Comparison of ENCODE assay signal across 24 mouse cellular contexts in the genomic region with DNA sequence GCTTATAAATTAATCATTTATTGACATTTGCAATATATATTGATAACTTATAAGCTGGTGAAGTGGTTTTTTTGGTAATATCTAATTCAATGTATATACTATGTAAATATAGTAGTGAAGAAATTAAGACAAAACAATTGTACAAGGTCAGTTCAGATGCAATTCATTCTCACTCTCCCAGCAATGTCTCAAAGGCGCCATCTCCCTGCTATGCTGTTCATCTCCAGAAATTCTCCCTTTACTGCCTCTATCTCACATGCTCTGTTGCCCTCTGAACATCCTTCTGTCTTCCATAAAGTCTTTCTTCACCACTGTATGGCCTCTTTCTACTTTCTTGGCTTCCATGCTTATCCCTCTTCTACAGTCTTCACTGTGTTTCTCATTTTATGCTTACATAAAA.
DNase-seq lines count a peak whose midpoint lies in the region; TF ChIP-seq lines count a peak whose summit lies in the region.
"Had no signal": no experiment of that assay in that cellular context is flagged by ENCODE, and none has a peak within 500 bp of the region (broad histone marks: within the 10 kb centered on the region; RNA-seq: fewer than 3 reads in every experiment).

No protein-coding gene starts in this region.

- no peaks in the 10 kb centered on the region for H3K27me3 ChIP-seq in heart, adult 2 months (ENCODE audit: control insufficient read depth, insufficient read depth, low read length)
- H3K27me3 ChIP-seq in heart, embryonic 10.5 days (ENCODE audit: insufficient read depth, poor library complexity, severe bottlenecking), result no peaks in the 10 kb centered on the region
- H3K27me3 ChIP-seq: embryonic facial prominence, embryonic 13.5 days; forebrain, embryonic 12.5 days; forebrain, embryonic 15.5 days; hindbrain, embryonic 15.5 days had no signal

- peak; percentile 35 for TF ChIP-seq CTCF in heart, adult 2 months (IDR thresholded peaks at IDR 0.05)
- TF ChIP-seq CTCF in layer of hippocampus, adult 2 months (conservative IDR thresholded peaks at IDR 0.05), result peak; percentile 45

- WGBS in heart, adult 2 months, result 68% methylated on average over 1 of the region's 1 CpGs
- 84% methylated on average over 1 of the region's 1 CpGs for WGBS in heart, embryonic 10.5 days

- H3K36me3 ChIP-seq in heart, adult 2 months (ENCODE audit: control insufficient read depth, insufficient read depth, low read length), result no peaks in the 10 kb centered on the region
- no peaks in the 10 kb centered on the region for H3K36me3 ChIP-seq in heart, embryonic 10.5 days
- H3K36me3 ChIP-seq: embryonic facial prominence, embryonic 10.5 days; embryonic facial prominence, embryonic 13.5 days; forebrain, embryonic 12.5 days; forebrain, embryonic 15.5 days; hindbrain, embryonic 15.5 days had no signal

- no peak for TF ChIP-seq EP300 in heart, adult 2 months (IDR thresholded peaks at IDR 0.05; ENCODE audit: insufficient read depth, low read depth, low read length)

- intact Hi-C loops in heart, adult 2 months (cut with DNase I), result loop anchor here (10.0 kb wide), 1 partner anchor 726 kb away; no protein-coding TSS in a partner anchor

- TF ChIP-seq POLR2A in heart, adult 2 months (IDR thresholded peaks at IDR 0.05; ENCODE audit: insufficient read depth, low read depth, low read length), result no peak

- H3K4me1 ChIP-seq in heart, adult 2 months (ENCODE audit: control insufficient read depth, insufficient read depth, low read length), result no peaks in the 10 kb centered on the region
- H3K4me1 ChIP-seq in heart, embryonic 10.5 days, result no peaks in the 10 kb centered on the region
- H3K4me1 ChIP-seq: embryonic facial prominence, embryonic 10.5 days; embryonic facial prominence, embryonic 13.5 days; forebrain, embryonic 12.5 days; forebrain, embryonic 15.5 days; hindbrain, embryonic 15.5 days had no signal

- H3K9ac ChIP-seq in heart, adult 2 months (ENCODE audit: low read depth, low read length), result no peak overlapping the region
- H3K9ac ChIP-seq: embryonic facial prominence, embryonic 13.5 days; forebrain, embryonic 12.5 days; forebrain, embryonic 15.5 days; hindbrain, embryonic 15.5 days had no signal

- H3K27ac ChIP-seq in heart, adult 2 months, result no peak overlapping the region
- H3K27ac ChIP-seq in heart, embryonic 10.5 days, result no peak overlapping the region
- H3K27ac ChIP-seq in layer of hippocampus, adult 2 months, result no peak overlapping the region
- H3K27ac ChIP-seq: embryonic facial prominence, embryonic 10.5 days; embryonic facial prominence, embryonic 13.5 days; forebrain, embryonic 12.5 days; forebrain, embryonic 15.5 days; hindbrain, embryonic 15.5 days had no signal

- no peaks in the 10 kb centered on the region for H3K79me2 ChIP-seq in heart, adult 2 months (replicated peaks; ENCODE audit: control insufficient read depth, insufficient read depth, low read length)

- no peak for DNase-seq in heart, adult 2 months
- no peak for DNase-seq in heart, embryonic 10.5 days (ENCODE audit: low spot score)
- DNase-seq in layer of hippocampus, adult 2 months (ENCODE audit: low spot score in 2 of 2), result no peak
- DNase-seq in layer of hippocampus, adult 9-10 months (ENCODE audit: low spot score), result no peak
- DNase-seq in 416B (ENCODE audit: low read depth) (peak; percentile 52), NIH3T3 (ENCODE audit: low read depth) (peak; percentile 5)
- DNase-seq in retina, postnatal 1 day, result no peak
- DNase-seq in cerebellum, postnatal 25 days, result no peak
- DNase-seq: adrenal gland, adult 8-10 months; adrenal gland, postnatal 25 days; cerebellum, adult 11-12 months; cerebellum, adult 8-10 months; cerebellum, postnatal 10 days; gastrocnemius, postnatal 25 days; heart, adult 18-20 months; heart, postnatal 4 days; kidney, adult 18-20 months; kidney, adult 9 months had no signal

- H3K9me3 ChIP-seq in heart, embryonic 10.5 days, result no peaks in the 10 kb centered on the region
- H3K9me3 ChIP-seq: embryonic facial prominence, embryonic 10.5 days; embryonic facial prominence, embryonic 13.5 days; forebrain, embryonic 12.5 days; forebrain, embryonic 15.5 days; hindbrain, embryonic 15.5 days had no signal

- H3K4me3 ChIP-seq in heart, adult 2 months, result no peak overlapping the region
- no peak overlapping the region for H3K4me3 ChIP-seq in heart, embryonic 10.5 days
- H3K4me3 ChIP-seq in layer of hippocampus, adult 2 months, result no peak overlapping the region
- H3K4me3 ChIP-seq: embryonic facial prominence, embryonic 10.5 days; embryonic facial prominence, embryonic 13.5 days; erythroblast, embryonic 14.5 days; forebrain, embryonic 12.5 days; forebrain, embryonic 15.5 days; hindbrain, embryonic 15.5 days had no signal

Comparison
In these comparisons a context has a peak if more than half of its experiments do, and no peak if none do; other contexts are left out.
1. DNase-seq: peak in 416B (single experiment) and NIH3T3 (single experiment); none in heart, adult 2 months (0 of 2), heart, embryonic 10.5 days (single experiment), layer of hippocampus, adult 2 months (0 of 2), layer of hippocampus, adult 9-10 months (single experiment), retina, postnatal 1 day (single experiment) and cerebellum, postnatal 25 days (0 of 2).